Mouse (Mus musculus): ENCODE results near the gene Agbl3.

DNA sequence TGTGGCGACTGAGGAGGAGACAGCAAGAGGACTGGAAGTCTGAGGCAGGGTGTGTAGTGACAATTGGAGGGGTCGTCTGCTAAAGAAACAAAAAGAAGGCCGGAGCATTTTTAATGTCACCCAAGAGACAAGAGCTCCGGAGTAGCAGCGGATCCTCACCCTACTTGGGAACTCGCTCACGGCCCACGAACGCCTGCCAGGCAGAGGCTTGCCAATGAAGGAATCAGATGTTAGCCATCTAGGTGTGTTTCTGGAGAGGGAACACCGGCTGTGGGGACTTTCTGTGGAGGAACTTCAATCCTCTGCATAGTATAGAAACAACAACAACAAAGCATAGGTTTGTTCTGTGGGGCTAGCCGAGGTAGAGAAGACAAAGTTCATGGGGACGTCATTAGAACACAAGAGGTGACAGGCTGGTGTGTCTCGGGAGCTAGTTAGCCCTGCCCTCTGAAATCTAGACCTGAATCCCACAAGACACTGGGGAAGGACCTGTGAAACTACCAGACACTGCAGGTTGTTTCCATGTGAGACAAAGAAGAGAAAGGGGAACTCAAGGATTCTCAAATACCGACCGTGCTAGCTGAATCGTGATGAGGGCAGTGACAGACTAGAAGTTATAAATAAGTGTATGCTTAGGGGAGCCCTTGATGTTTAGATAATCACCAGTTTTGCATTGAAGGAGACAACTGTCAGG is 87.2 kb downstream of the Agbl3 start:
- TF ChIP-seq CTCF (IDR thresholded peaks at IDR 0.05; ENCODE audit: borderline replicate concordance, insufficient read depth, low read depth, low read length) (no peak), POLR2A (IDR thresholded peaks at IDR 0.05; ENCODE audit: borderline replicate concordance, insufficient read depth, low read length) (no peak)

All from cerebellum, adult 2 months (tissue).